Mouse (Mus musculus): ENCODE data around the gene Wsb2.
"Not testable (repeated sequence)": the region's sequence is repeated elsewhere in the genome, so short reads cannot be mapped to it uniquely, and the experiment has no call there.

Wsb2 gene

DNA sequence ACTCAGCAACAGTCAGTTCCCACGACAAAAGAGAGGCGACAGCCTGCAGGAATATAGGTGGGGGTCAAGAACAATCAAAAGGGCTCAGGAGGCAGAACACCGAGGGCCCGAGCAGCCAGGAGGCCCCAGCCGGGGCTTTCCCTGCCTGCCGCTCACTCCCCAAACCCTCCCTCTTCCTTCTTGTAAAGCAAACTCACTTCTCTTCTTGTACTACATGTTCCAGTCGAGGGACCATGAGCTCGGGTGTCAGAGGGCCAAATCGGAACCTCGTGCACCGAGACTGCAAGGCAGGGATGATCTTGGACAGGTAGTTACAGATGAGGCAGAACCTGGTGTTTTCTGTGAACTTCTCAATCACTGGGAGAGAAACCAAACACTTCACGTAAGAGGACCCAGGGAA lies 26.1 kb downstream of the Wsb2 start:
- in situ Hi-C loops (cut with MboI; ENCODE audit: low sequenced_read_pairs): loop anchor here (10.0 kb wide), 1 partner anchor 112 kb away; no protein-coding TSS in a partner anchor

DNA sequence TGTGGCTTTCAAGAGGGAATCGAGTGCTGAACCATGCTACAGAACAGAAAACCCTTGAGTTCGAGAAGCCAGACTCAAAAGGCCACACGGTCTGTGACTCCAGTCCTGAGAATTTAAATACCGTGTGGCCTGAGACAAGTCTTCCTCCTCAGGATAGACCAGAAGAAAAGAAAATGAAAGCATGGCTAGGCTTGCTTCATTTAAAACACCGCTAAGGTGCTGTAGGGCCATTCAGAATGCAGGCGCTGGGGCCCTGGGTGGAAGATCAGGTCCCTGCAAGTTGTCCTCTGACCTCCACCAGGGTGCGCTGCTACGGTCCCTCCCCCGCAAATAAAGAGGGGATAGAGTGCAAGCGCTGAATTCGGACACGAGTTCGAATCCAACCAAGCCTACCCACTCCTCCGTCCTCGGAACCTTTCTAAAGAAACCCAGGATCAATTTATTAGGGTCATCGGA lies 31.2 kb downstream of the Wsb2 start:
- in situ Hi-C loops (cut with MboI; ENCODE audit: low sequenced_read_pairs): loop anchor here (10.0 kb wide), 1 partner anchor 106 kb away; no protein-coding TSS in a partner anchor

DNA sequence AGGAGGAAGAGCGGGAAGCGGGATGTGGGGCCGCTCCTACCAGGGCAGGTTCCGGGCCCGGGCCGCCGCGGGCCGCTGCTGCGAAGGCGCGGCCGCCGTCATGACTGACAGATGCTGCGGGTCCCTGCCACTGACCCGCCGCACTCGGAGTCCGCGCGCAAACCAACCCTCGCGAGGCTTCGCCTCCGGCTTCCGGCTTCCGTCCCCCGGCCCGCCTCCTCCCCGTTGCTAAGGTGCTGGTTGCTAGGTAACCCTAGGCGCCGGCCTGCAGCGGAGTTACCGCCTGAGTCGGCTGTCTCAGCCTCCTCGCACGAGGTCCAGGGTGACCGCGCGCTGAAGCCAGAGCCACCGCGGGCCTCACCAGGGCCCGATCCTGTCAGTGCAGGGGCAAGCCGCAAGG lies 31.8 kb downstream of the Wsb2 start, which contains the start of gene Rfc5:
Gene Rfc5, minus strand, starts transcription at position 171 of the 400 bp plus-strand sequence.
- in situ Hi-C loops (cut with MboI; ENCODE audit: low sequenced_read_pairs): loop anchor here (10.0 kb wide), 1 partner anchor 106 kb away; no protein-coding TSS in a partner anchor

DNA sequence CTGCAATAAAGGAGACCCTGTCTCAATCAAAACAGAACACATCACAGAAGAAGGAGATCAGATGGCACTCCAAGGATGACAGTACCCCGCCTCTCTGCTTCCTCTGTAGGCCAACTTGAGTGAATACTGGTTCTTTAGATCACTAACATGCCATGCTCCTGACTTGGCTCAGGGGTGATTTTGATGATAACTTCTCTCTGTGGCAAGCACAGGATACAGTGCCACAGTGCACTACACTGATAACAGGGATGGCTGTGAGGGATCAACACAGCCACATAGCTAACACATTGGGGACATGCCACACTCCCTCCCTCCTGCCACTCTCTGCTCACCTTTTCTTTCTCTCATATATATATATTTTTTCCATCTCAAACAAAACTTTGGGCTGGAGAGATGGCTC lies 33.8 kb downstream of the Wsb2 start:
- in situ Hi-C loops (cut with MboI; ENCODE audit: low sequenced_read_pairs): no loop called here

DNA sequence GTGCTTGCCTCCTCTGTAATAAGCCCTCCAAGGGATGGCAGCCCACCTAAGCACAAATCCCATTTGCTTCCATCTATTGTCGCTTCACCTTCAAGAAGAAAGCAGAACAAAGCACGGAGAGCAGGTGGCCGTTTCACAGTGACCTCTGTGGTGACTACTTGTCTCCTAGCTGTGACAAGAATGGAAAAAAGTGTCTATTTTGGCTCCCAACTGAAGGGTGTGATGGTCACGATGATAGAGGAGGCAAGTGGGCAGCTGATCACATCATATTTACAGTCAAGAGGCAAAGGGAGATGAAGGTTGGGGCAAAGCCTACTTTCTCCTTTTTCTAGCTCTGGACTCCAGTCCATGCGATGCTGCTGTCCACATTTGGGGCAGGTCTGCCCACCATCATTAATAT lies 38.7 kb downstream of the Wsb2 start:
- in situ Hi-C loops (cut with MboI; ENCODE audit: low sequenced_read_pairs): no loop called here

DNA sequence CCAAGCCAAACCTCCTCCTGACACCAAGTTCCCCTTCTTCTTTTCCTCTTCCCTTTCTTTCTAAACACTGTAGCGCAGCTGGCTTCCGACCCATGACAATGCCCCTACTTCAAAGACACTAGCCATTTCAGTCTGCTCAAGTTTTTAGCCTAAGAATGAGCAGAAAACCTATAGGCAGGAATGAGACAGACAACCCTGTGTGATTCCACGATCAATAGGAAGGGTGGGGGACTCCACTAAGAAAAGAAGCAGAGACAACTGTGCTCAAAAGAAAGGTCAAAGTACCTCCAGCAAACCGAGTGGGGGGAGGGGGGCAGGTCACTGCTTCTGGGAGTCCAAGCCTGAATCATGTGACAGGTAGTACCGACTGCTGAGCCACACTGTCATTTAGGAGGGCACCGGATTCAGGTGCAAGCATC lies 39.5 kb downstream of the Wsb2 start:
- in situ Hi-C loops (cut with MboI; ENCODE audit: low sequenced_read_pairs): no loop called here

DNA sequence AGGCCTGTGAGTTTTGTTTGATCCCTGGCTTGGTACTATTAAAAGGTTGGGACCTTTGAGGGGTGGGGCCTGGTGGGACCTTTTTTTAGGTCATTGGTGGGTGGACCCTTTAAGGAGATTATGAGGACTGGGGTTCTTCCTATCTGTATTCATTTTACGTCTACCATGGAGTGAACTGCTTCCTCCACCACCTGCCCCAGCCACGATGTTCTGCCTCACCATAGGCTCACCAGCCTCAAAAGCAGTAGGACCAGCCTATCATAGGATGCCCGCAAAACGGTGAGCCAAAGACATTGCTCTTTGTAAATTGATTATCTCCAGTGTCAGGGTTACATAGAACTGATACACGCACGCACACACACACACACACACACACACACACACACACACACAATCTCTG lies 40.3 kb downstream of the Wsb2 start:
- in situ Hi-C loops (cut with MboI; ENCODE audit: low sequenced_read_pairs): no loop called here

DNA sequence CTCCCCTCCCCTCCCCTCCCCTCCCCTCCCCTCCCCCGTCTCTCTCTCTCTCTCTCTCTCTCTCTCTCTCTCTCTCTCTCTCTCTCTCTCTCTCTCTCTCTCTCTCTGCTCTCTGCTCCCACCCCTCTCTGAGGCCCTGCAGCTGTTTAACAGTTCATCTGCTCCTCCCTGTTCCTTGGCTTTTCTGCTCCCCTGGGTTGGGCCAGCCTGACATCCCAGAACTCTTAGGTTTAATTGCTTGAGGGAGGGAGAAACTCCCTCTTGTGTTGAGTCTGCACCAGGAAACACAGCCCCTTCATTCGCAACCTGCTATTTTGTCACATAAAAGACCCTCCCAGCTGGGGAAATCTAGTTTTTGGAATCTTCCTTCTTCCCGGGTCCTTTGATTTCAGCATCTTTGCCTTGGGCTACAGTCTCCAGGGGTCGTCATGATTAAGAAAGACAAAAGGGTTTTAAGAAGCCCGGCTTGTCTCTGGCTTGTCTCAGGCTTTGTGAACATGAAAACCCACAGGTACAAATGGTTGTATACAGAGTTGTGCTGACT lies 41.0 kb downstream of the Wsb2 start:
- in situ Hi-C loops (cut with MboI; ENCODE audit: low sequenced_read_pairs): no loop called here

DNA sequence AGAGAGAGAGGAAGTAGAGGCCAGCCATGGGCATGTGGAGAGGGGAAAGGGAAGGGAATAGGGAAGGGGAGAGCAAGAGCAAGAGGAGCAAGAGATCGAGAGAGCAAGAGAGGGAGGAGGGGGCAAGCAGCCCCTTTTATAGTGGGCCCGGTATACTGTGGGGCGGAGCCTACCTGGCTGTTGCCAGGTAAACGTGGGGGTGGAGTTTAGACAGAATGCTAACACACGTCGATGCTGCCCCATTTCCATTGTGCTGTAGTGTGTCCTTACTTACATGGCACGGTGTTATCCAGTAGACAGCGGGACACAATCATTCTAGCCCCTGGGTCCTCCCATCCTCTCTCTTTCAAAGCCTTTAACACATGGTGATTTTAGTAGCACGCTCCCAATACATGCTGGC lies 42.2 kb downstream of the Wsb2 start:
- in situ Hi-C loops (cut with MboI; ENCODE audit: low sequenced_read_pairs): no loop called here

DNA sequence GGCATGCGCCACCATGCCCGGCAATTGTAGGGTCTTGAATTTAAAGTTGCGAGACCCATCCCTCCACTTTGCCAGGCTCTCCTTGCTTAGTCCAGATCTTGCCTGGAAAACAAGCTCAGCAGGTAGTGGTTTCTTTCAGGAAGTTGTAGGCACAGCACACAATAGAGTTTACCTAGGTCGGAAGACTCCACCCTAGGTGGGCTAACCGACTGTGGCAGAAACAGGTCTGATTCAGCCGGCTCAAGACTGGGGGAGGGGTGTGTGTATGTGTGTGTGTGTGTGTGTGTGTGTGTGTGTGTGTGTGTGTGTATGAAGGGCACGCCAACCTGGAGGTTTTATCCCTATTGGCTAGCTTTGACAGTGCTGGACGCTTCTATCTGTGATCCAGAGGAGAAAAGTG lies 46.5 kb downstream of the Wsb2 start:
- in situ Hi-C loops (cut with MboI; ENCODE audit: low sequenced_read_pairs): no loop called here

DNA sequence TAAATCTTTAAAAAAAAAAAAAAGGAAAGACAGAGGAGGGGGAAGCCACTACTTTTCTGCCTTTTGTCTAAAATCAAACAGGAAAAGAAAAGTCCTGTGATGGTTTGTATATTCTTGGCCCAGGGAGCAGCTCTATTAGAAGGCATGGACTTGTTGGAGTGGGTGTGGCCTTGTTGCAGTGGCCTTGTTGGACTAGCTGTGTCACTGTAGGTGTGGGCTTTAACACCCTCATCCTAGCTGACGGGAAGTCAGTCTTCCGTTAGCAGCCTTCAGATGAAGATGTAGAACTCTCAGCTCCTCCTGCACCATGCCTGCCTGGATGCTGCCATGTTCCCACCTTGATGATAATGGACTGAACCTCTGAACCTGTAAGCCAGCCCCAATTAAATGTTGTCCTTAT lies 47.6 kb downstream of the Wsb2 start:
- in situ Hi-C loops (cut with MboI; ENCODE audit: low sequenced_read_pairs): not testable (repeated sequence)

DNA sequence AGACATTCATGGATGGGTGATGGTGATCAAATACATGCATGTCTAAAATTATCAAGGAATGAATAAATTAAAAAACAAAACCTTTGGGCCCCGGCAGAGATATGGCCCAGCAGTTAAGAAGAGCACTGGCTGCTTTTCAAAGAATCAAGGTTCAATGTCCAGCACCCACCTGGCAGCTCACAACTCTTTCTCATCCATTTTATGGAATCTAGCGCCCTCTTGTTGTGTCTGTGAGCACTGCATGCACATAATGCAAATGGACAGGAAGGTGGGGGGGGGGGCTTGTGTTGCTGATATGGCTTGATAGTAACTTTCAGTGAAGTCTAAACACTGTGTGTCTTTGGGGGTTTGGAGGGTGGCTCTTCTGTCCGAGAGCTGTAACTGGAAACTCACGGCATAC lies 51.1 kb downstream of the Wsb2 start:
- in situ Hi-C loops (cut with MboI; ENCODE audit: low sequenced_read_pairs): no loop called here

DNA sequence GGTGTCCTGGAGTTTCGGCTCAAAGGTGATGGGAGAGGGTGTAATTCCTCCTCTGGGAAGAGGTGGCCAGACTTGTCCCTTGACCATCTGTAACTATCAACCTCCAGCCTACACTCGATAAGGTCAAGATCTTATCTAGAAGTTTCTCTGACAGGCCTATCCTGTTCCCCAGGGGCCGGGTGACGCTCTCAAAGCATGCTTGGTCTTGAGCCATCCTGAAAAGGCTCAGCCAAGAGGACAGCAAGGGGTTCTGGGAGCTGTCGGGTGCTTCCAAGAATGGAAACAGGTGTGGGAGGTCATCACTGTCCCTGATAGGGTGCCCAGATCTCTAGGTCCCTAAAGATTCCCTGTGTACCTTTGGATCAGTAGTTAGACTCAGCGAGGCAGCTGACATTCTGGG lies 52.3 kb downstream of the Wsb2 start:
- in situ Hi-C loops (cut with MboI; ENCODE audit: low sequenced_read_pairs): no loop called here

DNA sequence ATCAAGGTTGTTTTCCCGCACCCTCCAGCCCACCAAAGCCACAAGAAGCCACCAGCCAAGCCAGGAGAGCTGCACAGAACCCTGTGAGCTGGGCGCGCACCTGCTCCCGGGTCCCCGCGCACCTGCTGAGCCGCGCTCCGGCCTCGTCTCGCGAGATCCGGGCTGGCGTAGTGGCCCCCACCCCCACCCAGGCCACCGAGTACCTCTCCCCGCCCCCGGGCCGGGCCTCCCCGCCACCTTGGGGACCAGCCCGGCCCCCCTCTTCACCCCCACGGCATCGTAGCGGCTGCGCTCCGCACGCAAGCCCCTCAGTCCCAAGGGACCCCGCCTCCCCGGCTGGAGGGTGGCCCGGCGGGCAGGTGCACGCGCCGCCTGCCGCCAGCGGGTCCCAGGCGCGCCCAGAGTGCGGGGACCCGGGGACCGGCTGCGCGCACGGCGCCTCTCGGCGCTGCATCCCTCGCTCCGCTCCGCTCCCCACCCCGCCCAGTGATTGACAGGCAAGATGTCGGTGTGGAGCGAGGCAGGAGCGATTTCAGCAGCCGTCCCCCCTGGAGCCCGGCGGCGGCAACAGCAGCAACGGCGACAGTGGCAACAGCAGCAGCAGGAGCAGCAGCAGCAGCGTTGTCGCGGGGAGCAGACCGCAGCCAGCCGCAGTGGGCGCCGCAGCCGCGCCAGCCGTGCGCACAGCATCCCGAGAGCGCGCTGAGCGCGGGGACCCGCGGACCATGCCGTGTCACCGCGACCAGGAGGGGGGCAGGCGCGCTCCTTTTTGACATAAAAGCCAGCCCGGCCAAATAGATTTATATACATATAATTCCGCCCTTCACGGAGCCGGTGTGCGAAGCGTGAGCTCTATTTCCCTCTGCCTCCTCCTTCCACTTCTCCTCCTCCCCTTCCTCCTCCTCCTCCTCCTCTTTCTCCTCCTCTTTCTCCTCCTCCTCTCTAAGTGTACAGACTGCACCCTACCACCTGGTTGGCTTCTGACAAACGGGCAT lies 56.7 kb downstream of the Wsb2 start, which contains the start of gene Ksr2:
Gene Ksr2, plus strand, starts transcription at position 494 of the 995 bp plus-strand sequence.
- in situ Hi-C loops (cut with MboI; ENCODE audit: low sequenced_read_pairs): no loop called here

DNA sequence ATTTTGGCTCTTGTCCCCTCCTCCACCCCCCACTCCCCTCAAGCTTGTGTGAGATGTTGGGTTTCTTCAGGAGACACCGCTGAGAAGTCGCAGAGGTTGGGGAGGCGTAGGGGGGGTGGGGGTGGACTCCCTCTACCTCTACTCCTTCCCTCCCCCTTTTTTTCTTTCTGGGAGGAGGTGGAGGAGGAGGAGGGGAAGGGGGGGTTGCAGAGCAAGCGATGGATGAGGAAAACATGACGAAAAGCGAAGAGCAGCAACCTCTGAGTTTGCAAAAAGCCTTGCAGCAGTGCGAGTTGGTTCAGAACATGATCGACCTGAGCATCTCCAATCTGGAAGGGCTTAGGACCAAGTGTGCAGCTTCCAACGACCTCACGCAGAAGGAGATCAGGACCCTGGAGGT lies 57.5 kb downstream of the Wsb2 start:
- in situ Hi-C loops (cut with MboI; ENCODE audit: low sequenced_read_pairs): no loop called here

DNA sequence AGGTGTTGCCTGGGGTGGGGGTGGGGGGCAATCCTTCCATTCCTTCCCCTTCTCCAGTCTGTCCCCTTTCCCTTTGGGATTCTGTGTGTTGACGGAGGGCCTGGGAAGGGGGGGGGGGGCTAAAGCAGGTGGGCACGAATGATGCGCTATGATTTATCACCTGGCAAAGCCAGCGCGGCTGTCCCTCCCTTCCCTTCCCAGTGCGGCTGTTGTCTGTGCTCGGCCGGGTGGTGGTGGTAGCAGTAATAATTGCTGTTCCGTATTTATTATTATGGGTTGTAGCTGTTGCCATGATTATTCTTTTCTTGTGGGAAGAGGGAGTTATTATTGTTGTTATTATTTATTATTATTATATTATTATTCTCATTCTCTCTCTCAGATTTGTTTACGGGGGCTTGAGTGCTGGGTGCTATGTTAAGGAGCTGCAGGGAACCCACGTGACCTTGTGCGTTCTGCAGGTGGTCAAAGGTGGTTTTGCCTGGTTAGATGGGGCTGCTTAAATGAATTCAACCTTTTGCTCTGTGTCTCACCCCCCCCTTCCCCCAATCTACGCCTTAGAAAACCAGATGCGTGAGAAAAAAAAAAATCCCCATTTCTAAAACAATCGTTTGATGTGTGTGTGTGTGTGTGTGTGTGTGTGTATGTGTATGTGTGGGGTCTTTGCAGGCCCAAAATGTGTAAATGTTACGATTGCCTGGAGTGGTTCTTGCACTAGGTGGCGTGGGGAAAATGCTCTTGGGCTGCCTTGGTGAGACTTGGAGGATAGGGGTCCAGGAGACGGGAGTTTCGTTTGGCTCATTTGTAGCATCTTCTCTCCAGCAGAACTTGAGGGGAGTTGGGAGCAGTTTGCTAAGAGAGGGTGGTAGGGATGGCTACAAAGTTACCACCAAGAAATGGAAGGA lies 58.2 kb downstream of the Wsb2 start:
- in situ Hi-C loops (cut with MboI; ENCODE audit: low sequenced_read_pairs): no loop called here

DNA sequence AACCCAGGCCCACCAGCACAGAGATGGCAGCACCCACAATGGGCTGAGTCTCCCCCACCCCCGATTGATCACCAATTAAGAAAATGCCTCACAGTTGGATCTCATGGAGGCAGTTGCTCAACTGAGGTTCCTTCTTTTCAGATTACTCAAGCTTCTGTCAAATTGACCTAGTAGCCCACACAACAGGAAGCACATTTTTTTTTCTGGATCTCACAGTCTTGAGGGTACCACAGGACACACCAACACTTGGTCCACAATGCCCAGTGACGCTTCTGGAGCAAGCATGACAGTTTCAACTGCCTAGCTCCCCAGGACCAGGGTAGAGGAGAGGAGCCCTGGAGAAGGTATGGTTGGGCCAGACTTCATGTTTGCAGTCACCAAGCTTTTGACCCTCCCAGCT lies 60.3 kb downstream of the Wsb2 start:
- in situ Hi-C loops (cut with MboI; ENCODE audit: low sequenced_read_pairs): no loop called here
